Mouse (Mus musculus): ENCODE results near the gene Xpa. TPM values are rescaled to one million over a fixed set of nuclear protein-coding genes. Genes with fewer than 3 reads are reported as not detected.
"Not testable (repeated sequence)": the region's sequence is repeated elsewhere in the genome, so short reads cannot be mapped to it uniquely, and the experiment has no call there.

Xpa gene
- 71.4 to 82.4 TPM (median 75.9 TPM) in 3 replicates for total RNA-seq (2017)

DNA sequence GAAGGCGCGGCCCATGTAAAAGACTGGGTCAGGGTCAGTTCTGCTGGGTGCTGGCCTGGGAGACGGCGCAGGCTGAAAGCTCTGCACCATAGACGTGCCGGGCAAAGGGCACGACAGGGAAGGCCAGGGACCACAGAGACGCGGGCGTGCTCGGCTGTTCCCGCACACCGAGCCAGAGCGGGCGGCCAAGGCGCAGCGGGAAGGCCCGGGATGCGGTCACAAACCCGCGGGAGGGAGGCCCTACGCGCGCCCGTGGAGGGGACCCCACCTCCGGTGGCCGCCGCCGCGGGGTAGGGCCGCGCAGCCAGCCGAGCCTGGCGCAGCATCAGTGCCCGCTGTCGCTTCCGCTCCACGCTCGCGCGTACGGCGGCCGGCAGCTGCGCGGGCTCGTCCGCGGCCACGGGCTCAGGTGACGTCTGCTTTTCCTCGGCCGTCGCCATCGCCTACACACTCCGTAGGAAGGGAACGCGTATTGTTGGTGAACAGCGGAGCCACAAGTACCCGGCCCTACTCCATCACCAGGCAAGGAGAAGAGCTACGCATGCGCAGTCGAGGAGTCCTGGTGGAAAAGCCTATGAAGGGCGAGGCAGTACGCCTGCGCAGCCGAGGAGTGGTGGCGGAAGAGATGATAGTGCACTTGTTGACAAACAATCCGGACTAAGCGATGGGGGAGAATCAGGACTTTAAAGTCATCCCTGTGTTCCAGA, at the start of gene Xpa:
Gene Xpa, minus strand, starts transcription at position 531 of the 707 bp plus-strand sequence.
- peak; percentile 91 for ATAC-seq (replicated peaks; ENCODE audit: insufficient number of reproducible peaks, low FRiP score, low TSS enrichment, poor library complexity, severe bottlenecking)

DNA sequence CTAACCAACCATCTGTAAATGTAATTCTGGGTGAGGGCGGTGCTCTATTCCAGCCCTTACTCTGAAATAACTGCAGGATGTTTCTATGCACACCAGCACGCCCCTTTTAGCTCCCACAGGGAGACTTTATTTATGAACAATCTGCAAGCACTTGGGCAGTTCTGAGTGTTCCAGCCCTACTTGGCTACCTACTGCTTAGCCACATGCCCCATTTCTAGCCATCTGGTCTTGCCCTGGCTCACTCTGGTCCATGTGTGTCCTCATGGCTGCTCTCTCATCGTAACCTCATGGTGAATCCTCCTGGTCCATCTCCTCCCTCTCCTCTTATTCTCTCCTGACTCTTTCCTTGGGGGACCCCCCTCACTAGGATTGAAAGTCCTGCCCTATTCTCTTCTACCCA, 39.8 kb upstream of the Xpa start:
- ATAC-seq (replicated peaks; ENCODE audit: insufficient number of reproducible peaks, low FRiP score, low TSS enrichment, poor library complexity, severe bottlenecking), result no peak

DNA sequence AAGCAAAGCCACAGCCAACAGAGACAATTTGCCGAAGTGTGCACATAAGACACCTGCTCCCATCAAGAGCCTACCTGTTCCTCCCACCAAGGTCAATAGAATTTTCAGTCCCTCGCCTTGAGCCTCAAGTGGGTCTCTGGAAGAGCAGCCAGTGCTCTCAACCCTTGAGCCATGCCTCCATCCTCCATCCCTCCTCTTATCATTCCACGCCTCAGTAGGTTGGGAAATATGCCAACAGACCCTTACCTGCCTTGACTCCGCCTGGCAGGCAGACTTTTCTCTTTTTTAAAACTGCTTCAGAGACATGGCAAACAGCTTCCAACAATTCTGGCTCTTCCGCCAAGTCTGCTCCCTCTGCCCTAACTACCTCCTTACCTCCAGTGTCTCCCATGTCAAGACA, 38.6 kb upstream of the Xpa start:
- no peak for ATAC-seq (replicated peaks; ENCODE audit: insufficient number of reproducible peaks, low FRiP score, low TSS enrichment, poor library complexity, severe bottlenecking)

DNA sequence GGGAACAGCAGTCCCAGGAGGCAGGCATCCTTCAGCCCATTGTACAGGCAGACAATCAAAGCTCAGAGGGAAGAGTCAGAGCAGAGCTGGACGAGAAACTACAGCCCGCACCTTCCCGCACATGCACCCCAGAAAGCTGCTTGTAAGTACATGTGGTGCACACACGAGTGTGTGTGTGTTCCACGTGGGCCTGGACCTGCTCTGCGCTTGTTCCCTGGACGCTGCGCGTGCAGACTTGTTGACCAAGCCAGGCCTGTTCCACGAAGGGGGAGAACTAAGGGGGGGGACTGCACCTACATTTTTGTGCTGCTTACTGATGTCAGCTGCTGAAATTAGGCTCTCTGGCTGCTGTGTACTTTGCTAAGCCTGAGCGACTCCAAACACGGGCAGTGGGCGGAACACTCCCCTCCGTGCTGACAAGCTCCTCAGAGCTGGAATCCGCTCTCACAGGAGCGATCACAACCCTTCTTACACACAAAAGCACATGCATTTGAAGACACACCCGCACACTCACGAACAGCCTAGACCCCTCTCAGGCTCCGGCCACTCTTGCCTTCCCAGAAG, 30.9 kb upstream of the Xpa start:
- no peak for ATAC-seq (replicated peaks; ENCODE audit: insufficient number of reproducible peaks, low FRiP score, low TSS enrichment, poor library complexity, severe bottlenecking)

DNA sequence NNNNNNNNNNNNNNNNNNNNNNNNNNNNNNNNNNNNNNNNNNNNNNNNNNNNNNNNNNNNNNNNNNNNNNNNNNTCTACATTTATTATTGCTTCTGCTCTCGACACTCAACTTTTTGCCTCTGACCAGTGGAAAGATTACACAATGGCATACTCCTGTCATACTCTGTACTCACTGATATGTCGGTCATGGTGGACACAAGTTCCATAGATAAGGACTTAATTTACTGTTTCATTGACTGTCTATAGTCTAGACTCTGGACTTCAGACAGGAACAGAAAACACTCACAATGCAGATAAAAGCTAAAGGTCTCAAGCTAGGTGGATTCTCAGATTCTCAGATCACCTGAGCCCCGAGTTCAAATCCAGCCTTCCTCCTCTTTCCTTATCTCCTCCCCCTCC, 25.0 kb upstream of the Xpa start:
- no peak for ATAC-seq (replicated peaks; ENCODE audit: insufficient number of reproducible peaks, low FRiP score, low TSS enrichment, poor library complexity, severe bottlenecking)

DNA sequence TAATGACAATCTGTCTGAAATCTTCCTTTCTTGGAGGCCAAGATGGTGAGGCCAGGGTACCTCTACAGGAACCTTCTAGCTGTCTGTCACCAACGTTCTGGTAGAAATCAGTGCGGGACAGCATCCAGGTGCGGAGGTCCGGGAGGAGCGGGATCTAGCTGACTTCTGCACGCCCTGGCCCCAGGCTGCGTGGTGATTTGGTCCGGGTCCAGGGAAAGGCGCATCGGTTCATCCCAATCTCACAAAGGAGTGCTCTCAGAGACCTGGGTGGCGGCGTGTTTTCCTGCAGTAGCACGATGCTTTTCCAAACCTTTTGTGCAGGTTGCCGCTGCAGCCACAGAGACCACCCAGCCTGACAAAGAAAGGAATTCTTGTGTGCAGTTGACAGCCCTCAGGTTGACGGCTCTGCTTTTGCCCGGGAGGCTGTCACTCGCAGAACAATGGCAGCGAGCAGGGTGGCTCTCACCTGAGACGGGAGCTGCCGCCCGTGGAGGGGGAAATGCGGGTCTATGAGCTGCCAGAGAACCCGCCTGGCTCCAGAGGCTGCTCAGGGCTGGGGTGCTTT, 6.5 kb upstream of the Xpa start:
- no peak for ATAC-seq (replicated peaks; ENCODE audit: insufficient number of reproducible peaks, low FRiP score, low TSS enrichment, poor library complexity, severe bottlenecking)

DNA sequence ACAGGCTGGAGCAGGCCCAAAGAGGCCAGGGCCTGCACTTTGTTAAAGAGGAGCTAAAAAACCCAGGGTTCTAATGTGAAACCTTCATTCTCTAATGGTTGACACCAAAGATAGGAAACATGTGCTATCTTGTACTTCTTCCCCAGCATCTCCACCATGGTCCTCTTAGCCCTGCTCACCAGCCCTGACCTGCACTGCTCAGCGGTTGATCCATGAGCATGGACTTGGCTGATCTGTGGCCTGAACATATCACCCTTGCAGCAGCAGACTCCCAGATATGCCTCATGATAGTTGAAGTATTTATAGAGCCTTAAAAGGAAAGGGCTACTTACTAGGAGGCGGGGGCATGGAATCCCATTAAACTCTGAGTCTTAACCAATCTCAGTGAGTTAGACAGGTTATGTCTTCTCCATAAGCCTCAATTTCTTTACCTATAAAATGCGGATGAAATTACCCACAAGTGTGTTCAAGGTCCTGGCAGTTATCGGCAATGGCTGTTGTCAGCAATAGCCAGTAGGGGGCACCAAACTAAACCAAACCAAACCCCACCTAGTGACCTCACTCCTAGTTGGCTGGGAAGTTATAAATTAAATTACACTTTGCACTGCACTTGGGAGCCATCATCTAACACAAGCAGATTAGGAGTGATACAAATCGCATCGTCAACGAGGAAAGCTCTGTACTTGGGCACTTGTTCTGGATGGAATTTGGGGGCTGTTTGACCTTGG, 5.9 kb upstream of the Xpa start:
- peak; percentile 58; the same call in 1 of the 2 replicates for ATAC-seq (replicated peaks; ENCODE audit: insufficient number of reproducible peaks, low FRiP score, low TSS enrichment, poor library complexity, severe bottlenecking)

DNA sequence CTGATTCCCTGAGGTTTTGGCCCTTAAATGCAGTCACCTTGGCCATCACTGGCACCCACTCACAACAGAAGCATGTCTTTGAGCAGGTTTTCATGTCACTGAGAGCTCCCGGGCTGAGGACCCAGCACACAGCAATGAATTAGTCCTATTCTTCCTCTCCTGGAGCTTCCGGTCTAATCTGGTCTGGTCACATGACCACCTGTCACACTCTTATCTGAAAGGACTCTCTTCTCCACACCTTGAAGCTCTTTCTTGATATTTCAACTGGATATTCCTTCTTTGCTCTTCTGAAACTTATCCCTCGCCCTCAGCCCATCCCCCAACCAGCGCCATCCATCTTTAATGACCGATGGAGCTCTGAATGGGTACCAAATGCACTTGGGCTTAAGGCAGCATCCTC, 2.0 kb upstream of the Xpa start:
- no peak for ATAC-seq (replicated peaks; ENCODE audit: insufficient number of reproducible peaks, low FRiP score, low TSS enrichment, poor library complexity, severe bottlenecking)

DNA sequence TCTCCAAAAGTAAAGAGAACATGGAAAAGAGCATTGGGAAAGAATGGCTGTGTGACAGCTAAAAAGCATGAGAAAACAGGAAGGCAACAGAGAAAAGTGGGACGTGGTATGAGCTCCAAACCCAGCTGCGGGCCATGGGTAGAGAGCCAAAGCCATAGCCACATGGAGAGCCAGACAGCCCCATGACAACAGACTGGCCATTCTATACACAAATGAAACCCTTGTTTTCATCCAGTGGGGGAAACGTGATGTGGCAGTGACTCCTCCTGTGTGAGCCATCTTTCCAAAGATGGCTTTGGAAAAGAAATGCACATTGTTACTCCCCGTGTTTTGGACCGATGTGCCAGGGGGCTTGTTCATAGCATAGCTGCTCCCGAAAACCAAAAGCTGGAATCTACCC, 402 bp upstream of the Xpa start:
- ATAC-seq (replicated peaks; ENCODE audit: insufficient number of reproducible peaks, low FRiP score, low TSS enrichment, poor library complexity, severe bottlenecking), result no peak

DNA sequence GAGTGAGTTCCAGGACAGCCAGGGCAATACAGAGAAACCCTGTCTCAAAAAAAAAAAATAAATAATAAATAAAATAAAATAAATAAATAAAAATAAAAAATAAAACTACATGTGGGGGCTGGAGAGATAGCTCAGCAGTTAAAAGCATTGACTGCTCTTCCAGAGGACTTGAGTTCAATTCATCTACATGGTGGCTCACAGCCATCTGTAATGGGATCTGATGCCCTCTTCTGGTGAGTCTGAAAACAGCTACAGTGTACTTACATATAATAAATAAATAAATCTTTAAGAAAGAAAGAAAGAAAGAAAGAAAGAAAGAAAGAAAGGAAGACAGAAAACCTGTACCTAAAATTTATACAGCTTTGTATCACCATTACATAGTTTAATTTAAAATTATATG, 4.1 kb downstream of the Xpa start:
- ATAC-seq (replicated peaks; ENCODE audit: insufficient number of reproducible peaks, low FRiP score, low TSS enrichment, poor library complexity, severe bottlenecking), result not testable (repeated sequence)

DNA sequence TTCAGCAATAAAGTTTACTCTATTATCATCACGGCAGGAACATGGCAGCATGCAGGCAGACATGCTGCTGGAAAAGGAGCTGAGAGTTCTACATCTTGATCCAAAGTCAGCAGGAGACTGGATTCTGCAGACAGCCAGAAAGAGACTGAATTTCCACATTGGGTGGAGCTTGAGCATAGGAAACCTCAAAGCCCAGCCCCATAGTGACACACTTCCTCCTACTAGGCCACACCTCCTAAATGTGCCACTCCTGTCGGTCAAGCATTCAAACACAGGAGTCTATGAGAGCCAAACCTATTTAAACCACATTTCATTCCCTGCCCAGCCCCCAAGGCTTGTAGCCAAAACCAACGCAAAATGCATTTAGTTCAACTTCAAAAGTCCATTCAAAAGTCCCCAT, 9.6 kb downstream of the Xpa start:
- ATAC-seq (replicated peaks; ENCODE audit: insufficient number of reproducible peaks, low FRiP score, low TSS enrichment, poor library complexity, severe bottlenecking), result no peak

DNA sequence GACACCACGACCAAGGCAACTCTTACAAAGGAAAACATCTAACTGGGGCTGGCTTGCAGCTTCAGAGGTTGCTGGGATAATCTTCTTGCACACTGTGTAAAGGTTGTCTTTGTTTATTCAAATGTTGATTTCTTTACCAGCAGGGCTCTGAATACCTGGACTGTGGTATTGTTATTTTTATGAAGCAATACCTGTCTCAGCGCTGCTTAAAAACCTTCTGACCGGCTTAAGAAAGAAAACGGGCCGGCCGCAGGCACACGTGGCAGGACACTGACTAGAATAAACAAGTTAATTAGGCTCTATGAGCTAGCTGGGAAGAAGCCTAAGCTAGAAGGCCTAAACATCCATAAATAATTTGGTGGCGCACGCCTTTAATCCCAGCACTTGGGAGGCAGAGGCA, 10.2 kb downstream of the Xpa start:
- no peak for ATAC-seq (replicated peaks; ENCODE audit: insufficient number of reproducible peaks, low FRiP score, low TSS enrichment, poor library complexity, severe bottlenecking)

DNA sequence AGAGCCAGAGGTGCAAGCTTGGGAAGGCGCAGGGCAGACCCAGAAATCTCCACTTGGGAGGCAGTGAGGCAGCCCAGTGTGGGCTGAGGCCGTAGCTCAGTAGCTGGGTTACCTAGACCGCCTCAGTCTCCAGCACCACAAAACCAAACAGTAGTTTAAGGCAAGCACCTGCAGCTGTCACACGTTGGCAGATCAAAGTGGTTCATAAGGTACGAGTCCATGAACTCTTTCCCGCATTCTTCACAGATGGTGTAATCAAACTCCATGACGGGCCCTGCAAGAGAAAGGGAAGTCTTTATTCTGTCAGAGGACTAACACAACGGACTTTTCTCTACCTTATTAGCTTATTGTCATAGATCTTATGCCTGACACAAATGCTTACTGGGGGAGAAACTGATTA, 10.7 kb downstream of the Xpa start:
- no peak for ATAC-seq (replicated peaks; ENCODE audit: insufficient number of reproducible peaks, low FRiP score, low TSS enrichment, poor library complexity, severe bottlenecking)

DNA sequence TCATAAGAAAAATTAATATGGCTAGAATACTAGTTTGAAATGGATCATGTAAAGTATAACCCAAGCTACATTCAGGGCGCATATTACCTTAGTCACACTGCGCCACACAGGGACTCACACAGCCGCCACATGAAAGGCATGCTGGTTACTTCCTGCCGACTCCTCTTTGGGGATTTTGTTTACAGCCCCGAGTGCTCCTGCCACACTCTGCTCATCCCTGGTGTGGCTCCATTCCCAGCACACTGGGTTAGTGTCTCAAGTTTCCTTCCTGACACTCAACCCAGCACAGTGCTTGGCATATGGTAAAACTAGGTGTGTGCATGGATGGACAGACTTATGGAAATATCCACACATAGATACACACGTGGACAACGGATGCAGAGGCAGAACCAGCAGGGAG, 13.9 kb downstream of the Xpa start:
- ATAC-seq (replicated peaks; ENCODE audit: insufficient number of reproducible peaks, low FRiP score, low TSS enrichment, poor library complexity, severe bottlenecking), result no peak

DNA sequence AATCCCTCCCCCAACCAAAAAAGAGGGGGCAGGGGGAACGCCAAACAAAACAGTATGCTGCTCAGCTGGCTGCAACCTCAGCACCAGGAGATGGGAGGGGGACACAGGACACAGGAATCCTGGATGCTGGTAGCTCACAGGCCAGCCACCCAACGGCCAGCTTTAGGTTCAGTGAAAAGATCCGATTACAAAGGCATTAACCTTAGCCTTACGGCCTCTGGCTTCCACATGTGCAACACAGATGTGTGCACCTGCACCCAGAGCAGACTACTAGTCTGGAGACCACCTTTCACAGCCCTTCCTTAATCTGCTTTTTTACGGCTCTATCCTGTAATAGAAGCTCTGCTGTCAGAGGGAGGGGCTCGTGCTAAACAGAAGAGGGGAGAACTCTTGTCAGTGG, 14.9 kb downstream of the Xpa start:
- no peak for ATAC-seq (replicated peaks; ENCODE audit: insufficient number of reproducible peaks, low FRiP score, low TSS enrichment, poor library complexity, severe bottlenecking)

DNA sequence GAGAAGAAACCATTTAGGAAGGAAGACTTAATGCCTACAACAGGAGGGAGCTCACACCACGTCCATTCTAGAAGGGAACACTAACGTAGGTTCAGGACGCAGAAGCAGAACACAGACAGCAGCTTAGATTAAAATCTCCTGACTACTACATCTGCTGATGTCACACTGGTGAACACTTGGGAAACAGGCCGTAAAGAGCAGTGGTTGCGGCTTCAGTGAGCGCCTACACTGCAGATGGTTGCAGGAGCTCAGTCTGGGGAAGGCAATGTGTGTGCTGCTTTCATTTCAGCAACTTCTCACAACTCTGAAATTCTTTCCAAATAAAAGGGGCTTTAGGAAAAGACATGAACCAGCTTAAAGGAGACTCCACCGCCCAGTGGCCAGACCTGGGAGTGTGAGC, 18.6 kb downstream of the Xpa start:
- no peak for ATAC-seq (replicated peaks; ENCODE audit: insufficient number of reproducible peaks, low FRiP score, low TSS enrichment, poor library complexity, severe bottlenecking)

DNA sequence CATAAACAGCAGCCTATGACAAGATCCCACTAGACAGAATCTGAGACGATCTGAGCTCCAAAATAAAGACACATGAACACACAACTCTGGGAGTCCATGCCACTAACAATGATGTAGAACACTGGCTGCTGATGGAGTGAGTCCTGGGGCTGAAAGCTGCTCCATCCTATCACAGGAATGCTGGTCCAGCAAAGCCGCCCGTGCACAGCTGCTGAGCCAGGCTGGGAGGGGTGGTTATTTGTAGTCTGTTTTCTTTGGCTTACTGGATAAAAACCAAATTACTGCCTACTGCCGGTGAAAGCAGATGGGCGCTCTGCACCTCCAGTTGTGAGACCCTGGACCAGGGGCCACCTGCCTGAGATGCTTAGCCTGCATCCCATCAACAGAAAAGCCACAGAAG, 19.1 kb downstream of the Xpa start:
- no peak for ATAC-seq (replicated peaks; ENCODE audit: insufficient number of reproducible peaks, low FRiP score, low TSS enrichment, poor library complexity, severe bottlenecking)

DNA sequence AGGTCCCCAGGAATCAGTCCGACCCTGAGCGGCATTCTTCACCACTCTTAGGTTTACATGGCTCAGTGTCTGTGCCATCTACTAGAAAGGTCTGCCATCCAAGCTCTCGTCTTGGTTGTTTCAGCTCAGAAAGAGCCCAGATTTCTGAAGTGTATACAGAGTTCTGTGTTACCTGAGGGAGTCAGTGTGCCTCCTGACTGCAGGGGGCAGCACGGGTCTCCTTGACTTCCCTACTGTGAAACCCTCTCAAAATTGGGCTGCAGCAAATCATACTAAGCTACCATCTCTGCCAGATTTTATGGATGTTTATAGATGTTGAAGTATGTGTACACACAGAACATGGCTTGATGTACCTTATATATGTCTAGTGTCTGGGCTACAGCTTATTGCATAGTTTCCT, 19.8 kb downstream of the Xpa start:
- ATAC-seq (replicated peaks; ENCODE audit: insufficient number of reproducible peaks, low FRiP score, low TSS enrichment, poor library complexity, severe bottlenecking), result no peak

DNA sequence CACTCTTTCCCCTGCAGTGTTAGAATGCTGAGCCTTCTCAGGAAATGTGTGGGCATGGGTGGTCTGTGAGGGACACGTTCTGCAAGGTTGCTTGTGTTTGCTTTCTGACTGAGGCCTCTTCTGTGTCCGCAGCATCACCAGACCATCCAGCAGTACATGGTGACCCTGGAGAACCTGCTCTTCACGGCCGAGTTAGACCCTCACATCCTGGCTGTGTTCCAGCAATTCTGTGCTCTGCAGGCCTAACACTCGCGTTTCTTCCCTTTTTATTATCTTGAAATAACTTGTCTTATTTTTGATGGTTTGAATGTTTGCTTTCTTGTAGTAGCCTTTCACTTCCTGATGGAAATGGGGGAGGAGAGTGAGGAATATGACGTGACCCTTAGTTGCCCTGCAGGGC, 24.4 kb downstream of the Xpa start:
- no peak for ATAC-seq (replicated peaks; ENCODE audit: insufficient number of reproducible peaks, low FRiP score, low TSS enrichment, poor library complexity, severe bottlenecking)

DNA sequence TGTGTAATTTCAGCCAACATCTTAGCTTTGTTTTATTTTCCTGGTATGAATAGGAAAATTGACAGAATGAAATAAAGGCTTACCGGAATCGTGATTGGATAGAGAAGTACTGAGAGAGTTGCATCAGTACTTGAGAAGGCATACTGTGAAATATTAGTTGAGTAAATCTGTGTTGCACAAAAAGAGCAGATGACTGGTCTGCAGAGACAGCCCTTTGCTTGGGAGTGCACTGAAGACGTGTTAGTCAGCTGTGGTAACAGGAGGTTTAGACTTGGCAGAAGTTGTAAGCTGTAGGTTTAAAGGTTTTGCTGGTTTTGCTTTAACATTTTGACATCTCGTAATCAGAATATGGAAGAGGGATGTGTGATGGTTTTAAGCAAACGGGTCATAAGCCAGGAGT, 30.3 kb downstream of the Xpa start:
- no peak for ATAC-seq (replicated peaks; ENCODE audit: insufficient number of reproducible peaks, low FRiP score, low TSS enrichment, poor library complexity, severe bottlenecking)
